Mouse (Mus musculus) myocyte (in vitro differentiated cells): Measurements from ENCODE around the gene Cldn13. TPM values are rescaled to one million over a fixed set of nuclear protein-coding genes. Genes with fewer than 3 reads are reported as not detected.

Experiments
- H3K27me3 ChIP-seq: one replicate; pipeline ENCODE4 v1.6.1; 2011; ENCODE audit not compliant: control insufficient read depth, insufficient read depth, insufficient read length
- H3K36me3 ChIP-seq: one replicate; pipeline ENCODE4 v1.6.1; 2011; ENCODE audit not compliant: control insufficient read depth, insufficient read depth
- H3K4me2 ChIP-seq: one replicate; pipeline ENCODE4 v1.6.1; 2011; ENCODE audit warnings: low read depth, control low read depth
- H3K4me3 ChIP-seq: one replicate; pipeline ENCODE4 v1.5.1; 2011; ENCODE audit warnings: mild to moderate bottlenecking, control low read depth, moderate library complexity
- H3K79me2 ChIP-seq: one replicate; pipeline ENCODE4 v1.6.1; 2011; ENCODE audit not compliant: control insufficient read depth, insufficient read depth
- H3ac ChIP-seq: one replicate; pipeline ENCODE4 v1.6.1; 2011; ENCODE audit not compliant: control insufficient read depth, insufficient read length
- CEBPB ChIP-seq: IDR thresholded peaks from 2 replicates; pipeline ENCODE4 v1.6.1; 2011; ENCODE audit warnings: mild to moderate bottlenecking, moderate library complexity; ENCODE audit not compliant: poor library complexity, insufficient read depth, severe bottlenecking
- E2F4 ChIP-seq: IDR thresholded peaks from one replicate; pipeline ENCODE4 v1.6.1; 2011; ENCODE audit warnings: mild to moderate bottlenecking, control low read depth, moderate library complexity; ENCODE audit not compliant: insufficient read depth
- MAX ChIP-seq: IDR thresholded peaks from one replicate; pipeline ENCODE4 v1.6.1; 2011; ENCODE audit warnings: low read depth, mild to moderate bottlenecking, control low read depth
- MYOD1 ChIP-seq, 3 experiments: IDR thresholded peaks; one replicate each; pipeline ENCODE4 v1.6.1; 2011; ENCODE audit warnings: control low read depth in 2 of 3, low read depth in 2 of 3, mild to moderate bottlenecking in 2 of 3, moderate library complexity in 1 of 3; ENCODE audit not compliant: insufficient read length in 2 of 3, control insufficient read depth in 1 of 3
- MYOG ChIP-seq, 3 experiments: IDR thresholded peaks; one replicate each; pipeline ENCODE4 v1.6.1; 2011; ENCODE audit warnings: control low read depth in 2 of 3, low read depth in 2 of 3, mild to moderate bottlenecking in 2 of 3; ENCODE audit not compliant: insufficient read length in 2 of 3, control insufficient read depth in 1 of 3, insufficient read depth in 1 of 3
- POLR2A ChIP-seq: IDR thresholded peaks from one replicate; pipeline ENCODE4 v1.6.1; 2011; ENCODE audit warnings: low read depth, mild to moderate bottlenecking, control low read depth, moderate library complexity; ENCODE audit not compliant: insufficient read length
- POLR2AphosphoS2 ChIP-seq: IDR thresholded peaks from one replicate; pipeline ENCODE4 v1.6.1; 2011; ENCODE audit warnings: low read depth, control low read depth; ENCODE audit not compliant: insufficient read length
- REST ChIP-seq: IDR thresholded peaks from one replicate; pipeline ENCODE4 v1.6.1; 2011; ENCODE audit warnings: mild to moderate bottlenecking, control low read depth, moderate library complexity; ENCODE audit not compliant: insufficient read depth, insufficient read length
- SRF ChIP-seq: IDR thresholded peaks from one replicate; pipeline ENCODE4 v1.6.1; 2011; ENCODE audit warnings: low read depth; ENCODE audit not compliant: control insufficient read depth, insufficient read length
- TCF12 ChIP-seq: IDR thresholded peaks from one replicate; pipeline ENCODE4 v1.6.1; 2011; ENCODE audit warnings: mild to moderate bottlenecking, control low read depth; ENCODE audit not compliant: poor library complexity, insufficient read depth, severe bottlenecking
- TCF3 ChIP-seq: IDR thresholded peaks from one replicate; pipeline ENCODE4 v1.6.1; 2011; ENCODE audit warnings: low read depth, control low read depth; ENCODE audit not compliant: insufficient read length
- USF1 ChIP-seq: IDR thresholded peaks from one replicate; pipeline ENCODE4 v1.6.1; 2011; ENCODE audit warnings: low read depth, mild to moderate bottlenecking, control low read depth, moderate library complexity
- polyA plus RNA-seq: library from polyadenylated mRNA; unstranded; fragments of >200 nt; fragmentation: generic; extraction: Trizol; gene quantifications from one replicate; pipeline ENCODE4 v1.2.1, GENCODE M21; 2012; ENCODE audit warnings: missing spikeins

Cldn13 gene
- polyA plus RNA-seq, 1 experiment, result not detected

- TF ChIP-seq E2F4, result no peak
- TF ChIP-seq REST, result no peak
- TF ChIP-seq SRF, result no peak
- no peak for TF ChIP-seq TCF3
- TF ChIP-seq MAX, result no peak
- TF ChIP-seq MYOG (IDR thresholded peaks at IDR 0.05; ENCODE audit: control insufficient read depth in 1 of 3, insufficient read depth in 1 of 3, insufficient read length in 2 of 3, low read depth in 2 of 3), result no peak
- TF ChIP-seq USF1, result no peak
- no peak for TF ChIP-seq CEBPB
- TF ChIP-seq TCF12, result no peak
- TF ChIP-seq POLR2A, result no peak
- no peak for TF ChIP-seq MYOD1 (IDR thresholded peaks at IDR 0.05; ENCODE audit: control insufficient read depth in 1 of 3, insufficient read length in 2 of 3, low read depth in 2 of 3)
- TF ChIP-seq POLR2AphosphoS2, result no peak
- H3K4me3 ChIP-seq, result no peak overlapping the region
- H3K27me3 ChIP-seq, result no peaks in the 10 kb centered on the region
- H3ac ChIP-seq, result no peak overlapping the region
- H3K36me3 ChIP-seq, result no peaks in the 10 kb centered on the region
- H3K79me2 ChIP-seq, result no peaks in the 10 kb centered on the region
- H3K4me2 ChIP-seq, result no peak overlapping the region
These were observed 3.4 kb downstream of the Cldn13 start for GRCm38 (mm10) chr5:134911901-134912300.

DNA sequence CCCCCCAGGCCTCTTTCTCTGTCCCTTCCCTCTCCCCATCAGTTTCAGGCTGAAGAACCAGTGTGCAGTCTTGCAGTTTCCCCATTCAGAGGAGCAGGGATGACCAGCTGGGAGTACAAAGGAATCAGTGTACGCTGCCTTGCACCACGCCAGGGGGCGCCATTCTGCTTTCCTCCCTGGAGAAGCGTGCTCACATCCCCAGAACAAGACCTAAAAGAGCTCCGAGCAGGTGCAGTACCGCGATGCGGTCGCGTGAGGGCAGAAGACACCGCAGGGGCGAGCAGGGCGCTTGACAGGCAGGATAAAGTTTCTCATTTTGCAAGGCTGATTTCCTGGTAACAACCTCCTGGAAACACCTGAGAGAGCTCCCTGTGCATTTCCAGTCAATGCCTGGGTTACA, 8.2 kb downstream of the Cldn13 start:
- no peak overlapping the region for H3ac ChIP-seq
- no peaks in the 10 kb centered on the region for H3K79me2 ChIP-seq
- H3K27me3 ChIP-seq, result peaks cover 5% of the 10 kb centered on the region
- TF ChIP-seq MYOD1 (IDR thresholded peaks at IDR 0.05; ENCODE audit: control insufficient read depth in 1 of 3, insufficient read length in 2 of 3, low read depth in 2 of 3) (no peak), USF1 (no peak), POLR2AphosphoS2 (no peak), MAX (no peak), SRF (no peak), POLR2A (no peak), E2F4 (no peak), TCF12 (no peak), TCF3 (no peak), MYOG (IDR thresholded peaks at IDR 0.05; ENCODE audit: control insufficient read depth in 1 of 3, insufficient read depth in 1 of 3, insufficient read length in 2 of 3, low read depth in 2 of 3) (no peak), REST (no peak), CEBPB (no peak)
- H3K4me2 ChIP-seq, result no peak overlapping the region
- H3K36me3 ChIP-seq, result no peaks in the 10 kb centered on the region
- no peak overlapping the region for H3K4me3 ChIP-seq

DNA sequence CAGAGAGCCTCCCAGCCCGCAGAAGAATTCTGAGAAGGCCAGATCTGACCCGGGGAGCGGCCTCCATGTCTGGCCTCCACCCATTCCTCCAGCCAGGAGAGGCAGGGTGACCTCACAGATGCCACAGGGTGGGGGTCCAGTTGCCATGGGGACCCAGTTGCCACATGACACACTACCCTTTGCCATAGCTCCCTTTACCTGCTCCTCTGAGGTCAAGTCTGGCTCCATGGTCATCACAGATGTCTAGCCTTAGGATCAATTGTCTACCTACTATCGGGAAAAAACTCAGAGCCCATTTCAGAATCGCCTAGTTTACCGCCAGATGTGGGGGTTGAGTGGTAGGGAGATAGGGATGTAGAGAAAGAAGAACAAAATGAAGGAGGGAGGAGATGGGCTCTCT, 8.7 kb downstream of the Cldn13 start, which contains the start of gene Tmem270:
Tmem270 (minus strand) TSS at position 101 of the 400 bp plus-strand sequence.
- no peaks in the 10 kb centered on the region for H3K79me2 ChIP-seq
- H3ac ChIP-seq, result no peak within 1 kb of the TSS
- no peak within 1 kb of the TSS for H3K4me3 ChIP-seq
- H3K36me3 ChIP-seq, result no peaks in the 10 kb centered on the region
- H3K4me2 ChIP-seq, result no peak within 1 kb of the TSS
- peaks cover 7% of the 10 kb centered on the region for H3K27me3 ChIP-seq
- no peak for TF ChIP-seq E2F4
- TF ChIP-seq CEBPB, result no peak
- TF ChIP-seq SRF, result no peak
- no peak for TF ChIP-seq USF1
- TF ChIP-seq POLR2A, result no peak
- no peak for TF ChIP-seq MYOG (IDR thresholded peaks at IDR 0.05; ENCODE audit: control insufficient read depth in 1 of 3, insufficient read depth in 1 of 3, insufficient read length in 2 of 3, low read depth in 2 of 3)
- TF ChIP-seq TCF12, result no peak
- no peak for TF ChIP-seq REST
- no peak for TF ChIP-seq MYOD1 (IDR thresholded peaks at IDR 0.05; ENCODE audit: control insufficient read depth in 1 of 3, insufficient read length in 2 of 3, low read depth in 2 of 3)
- no peak for TF ChIP-seq POLR2AphosphoS2
- TF ChIP-seq MAX, result no peak
- TF ChIP-seq TCF3, result no peak

GRCm38 (mm10) chr5:134901644-134902027, 13.7 kb downstream of the Cldn13 start:
- no peak overlapping the region for H3K4me2 ChIP-seq
- no peaks in the 10 kb centered on the region for H3K79me2 ChIP-seq
- TF ChIP-seq SRF, result no peak
- no peak for TF ChIP-seq CEBPB
- TF ChIP-seq MYOD1 (IDR thresholded peaks at IDR 0.05; ENCODE audit: control insufficient read depth in 1 of 3, insufficient read length in 2 of 3, low read depth in 2 of 3), result no peak
- no peak for TF ChIP-seq TCF3
- no peak for TF ChIP-seq USF1
- no peak for TF ChIP-seq MAX
- TF ChIP-seq POLR2A, result no peak
- no peak for TF ChIP-seq POLR2AphosphoS2
- no peak for TF ChIP-seq REST
- TF ChIP-seq E2F4, result no peak
- no peak for TF ChIP-seq TCF12
- TF ChIP-seq MYOG (IDR thresholded peaks at IDR 0.05; ENCODE audit: control insufficient read depth in 1 of 3, insufficient read depth in 1 of 3, insufficient read length in 2 of 3, low read depth in 2 of 3), result no peak
- H3K36me3 ChIP-seq, result no peaks in the 10 kb centered on the region
- no peak overlapping the region for H3K4me3 ChIP-seq
- H3ac ChIP-seq, result no peak overlapping the region
- peaks cover 45% of the 10 kb centered on the region for H3K27me3 ChIP-seq
